Mouse (Mus musculus) cerebellum, adult 9-11 months (tissue): ENCODE measurements around the gene Coro2b.

Experiments used
- DNase-seq: peaks from one replicate; pipeline ENCODE4 v3.0.0; 2022

Gene Coro2b

DNA sequence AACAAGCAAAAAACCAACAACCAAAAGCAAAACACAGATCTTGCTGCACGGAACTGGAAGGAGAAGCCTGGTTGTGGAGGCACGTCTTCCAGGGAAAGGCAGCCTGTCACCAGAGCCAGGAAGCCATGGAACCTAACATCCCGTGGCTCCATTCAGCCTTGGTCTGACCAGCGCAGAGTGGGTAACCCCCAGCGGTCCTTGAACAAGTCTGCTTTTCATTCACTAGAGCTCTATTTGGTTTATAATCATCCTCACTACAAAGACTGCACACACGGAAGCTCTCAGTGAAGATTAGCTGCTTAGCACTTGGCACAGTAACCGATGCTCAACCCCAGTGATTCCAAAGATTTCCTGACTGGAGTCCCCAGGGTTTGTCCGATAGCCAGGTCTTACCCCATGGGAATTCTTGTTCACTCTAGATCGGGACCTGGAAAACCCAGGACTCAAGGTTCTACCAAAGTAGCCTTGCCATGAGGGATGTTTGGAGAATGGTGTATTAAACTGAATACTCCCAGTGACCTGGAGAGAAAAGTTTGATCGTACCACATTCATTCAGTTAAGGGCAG lies 154.2 kb downstream of the Coro2b start:
- DNase-seq: no peak

DNA sequence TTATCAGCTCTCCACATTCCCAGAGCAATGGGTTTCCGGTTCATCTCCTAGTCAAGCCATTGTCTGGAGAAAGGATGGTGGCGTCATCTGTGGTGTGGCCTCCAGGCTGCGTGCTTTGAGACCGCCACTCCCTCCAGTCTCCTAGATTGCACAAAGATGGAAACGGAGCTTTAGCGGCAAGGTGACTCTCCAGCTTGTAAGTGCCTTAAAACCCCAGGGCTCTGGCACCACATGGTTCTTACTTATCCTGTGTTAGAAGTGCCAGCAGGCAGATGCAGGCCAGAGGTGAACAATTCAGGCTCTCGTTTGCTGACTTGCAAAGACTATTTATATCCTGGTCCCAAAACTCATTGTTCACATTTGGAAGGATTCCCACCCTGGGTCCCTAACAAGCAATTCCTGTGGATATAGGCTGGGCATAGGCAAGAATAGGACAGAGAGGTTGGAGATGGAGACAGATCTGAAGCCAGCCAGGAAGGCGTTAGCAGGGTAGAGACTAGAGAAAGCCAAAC lies 155.4 kb downstream of the Coro2b start:
- DNase-seq: no peak

DNA sequence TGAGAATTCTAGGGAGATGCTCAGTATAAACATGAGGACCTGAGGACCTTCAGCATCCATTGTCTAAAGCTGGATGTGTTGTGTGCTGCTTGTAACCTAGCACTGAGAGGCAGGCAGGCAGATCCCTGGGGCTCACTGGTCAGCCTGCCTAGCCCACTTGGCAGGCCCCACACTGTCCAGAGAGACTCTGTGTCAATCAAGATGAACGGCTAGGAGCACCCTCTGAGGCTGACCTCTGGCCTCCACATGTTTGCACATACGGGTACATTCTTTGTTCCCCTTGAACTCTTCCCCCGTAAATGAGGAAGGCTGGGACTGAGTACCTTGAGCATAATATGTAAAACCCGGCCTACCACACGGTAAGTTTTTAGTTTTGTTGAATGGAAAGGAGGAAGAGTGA lies 156.5 kb downstream of the Coro2b start:
- DNase-seq: no peak

DNA sequence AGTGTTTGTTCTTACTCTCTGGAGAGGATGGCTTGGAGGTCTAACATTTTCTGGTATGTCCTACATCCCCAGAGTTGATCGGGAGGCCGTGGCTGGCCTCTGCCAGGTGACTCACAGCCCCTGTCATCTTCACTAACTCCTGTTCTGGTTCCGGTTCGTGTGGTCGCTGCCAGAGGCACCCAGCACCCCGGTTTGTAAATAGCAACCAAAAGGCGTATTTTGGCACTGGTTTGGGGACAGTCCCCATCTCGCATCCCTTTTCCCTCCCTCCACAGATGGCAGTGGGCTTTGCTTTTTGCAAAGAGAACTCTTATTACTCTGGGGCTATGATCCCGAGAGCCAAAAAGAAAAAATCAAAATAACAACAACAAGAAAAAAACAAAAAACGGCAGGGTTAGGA lies 158.9 kb downstream of the Coro2b start:
- DNase-seq: peak; percentile 11

DNA sequence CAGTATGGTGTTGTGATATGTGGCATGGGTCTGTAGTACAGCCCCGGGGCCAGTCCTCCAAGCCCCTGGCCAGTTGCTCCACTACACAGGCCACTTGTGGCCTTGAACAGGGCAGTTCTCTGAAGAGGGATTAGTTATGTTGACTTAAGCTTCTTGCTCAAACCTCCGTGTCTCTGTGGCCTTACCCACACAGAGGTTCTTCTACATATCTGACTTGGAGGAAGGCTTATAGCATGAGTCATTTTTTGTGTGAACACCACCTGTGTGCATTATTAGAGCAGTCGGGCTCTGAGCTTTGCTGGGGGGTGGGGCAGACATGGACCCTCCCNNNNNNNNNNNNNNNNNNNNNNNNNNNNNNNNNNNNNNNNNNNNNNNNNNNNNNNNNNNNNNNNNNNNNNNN lies 162.6 kb downstream of the Coro2b start:
- DNase-seq: peak; percentile 14

DNA sequence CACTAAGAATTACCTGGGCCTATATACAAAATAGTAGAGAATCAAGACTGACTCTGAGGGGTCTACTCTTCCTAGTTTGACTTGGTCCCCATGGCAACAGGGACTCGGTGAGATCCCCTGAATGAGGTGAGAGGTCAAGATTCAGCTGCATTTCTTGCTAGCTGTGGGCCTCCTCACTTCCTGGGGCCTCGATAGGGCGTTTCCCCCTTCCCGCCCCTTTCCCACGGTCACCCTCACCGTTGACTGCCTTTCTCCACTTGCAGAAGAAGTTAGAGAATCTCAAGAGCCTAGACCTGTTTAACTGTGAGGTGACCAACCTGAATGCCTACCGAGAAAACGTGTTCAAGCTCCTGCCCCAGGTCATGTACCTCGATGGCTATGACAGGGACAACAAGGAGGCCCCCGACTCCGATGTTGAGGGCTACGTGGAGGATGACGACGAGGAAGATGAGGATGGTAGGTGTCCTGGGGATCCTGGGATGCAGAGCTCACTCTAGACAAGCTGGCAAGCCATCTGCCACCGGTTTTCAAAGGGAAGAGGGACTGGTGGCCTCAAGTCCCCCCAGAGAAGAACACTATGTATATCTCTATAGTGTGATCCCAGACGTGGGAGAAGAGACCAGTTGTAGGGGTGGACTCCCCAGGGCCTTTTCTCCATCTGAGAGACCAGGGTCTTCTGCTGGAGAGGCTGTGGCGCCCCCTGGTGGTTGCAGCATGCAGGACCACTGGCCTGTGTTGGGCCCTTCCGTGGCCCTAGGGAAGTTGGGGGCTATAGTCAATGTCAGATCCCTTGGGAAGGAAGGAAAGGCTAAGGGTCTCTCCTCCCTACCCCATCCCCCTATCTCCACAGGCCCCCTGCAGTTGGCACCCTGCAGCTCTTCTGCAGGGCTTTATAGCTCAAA lies 163.4 kb downstream of the Coro2b start:
- DNase-seq: peak; percentile 74

DNA sequence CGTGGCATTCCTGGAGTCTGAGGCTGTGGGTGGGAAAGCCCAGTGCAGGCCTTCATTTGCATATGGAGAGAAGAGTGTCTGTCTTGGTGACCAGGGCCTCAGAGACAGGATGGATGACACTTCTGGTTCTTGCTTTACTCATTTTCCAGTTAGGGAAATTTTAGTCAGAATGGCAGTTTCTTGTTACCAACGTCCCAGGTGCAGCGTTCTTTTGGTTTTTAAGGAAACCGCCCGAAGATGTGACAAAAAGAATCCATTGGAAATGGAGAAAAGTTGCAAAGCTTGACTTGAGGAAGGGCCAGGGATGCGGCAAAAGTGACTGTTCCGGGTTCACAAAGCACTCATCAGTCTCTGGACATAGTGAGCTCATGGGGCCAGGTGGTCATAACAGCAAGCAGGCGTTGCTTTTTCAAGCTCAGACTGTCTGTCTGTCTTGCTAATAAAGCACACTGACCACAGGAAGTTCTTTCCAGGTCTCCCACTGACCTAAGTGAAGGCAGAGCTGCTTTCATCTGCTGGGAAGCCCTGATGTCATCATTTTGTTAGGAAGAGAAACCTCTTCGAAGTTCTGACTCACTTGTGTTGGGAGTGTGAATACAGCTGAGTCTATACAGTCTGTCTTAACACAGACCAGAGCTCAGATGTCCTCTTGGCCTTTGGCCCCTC lies 164.2 kb downstream of the Coro2b start:
- no peak for DNase-seq

DNA sequence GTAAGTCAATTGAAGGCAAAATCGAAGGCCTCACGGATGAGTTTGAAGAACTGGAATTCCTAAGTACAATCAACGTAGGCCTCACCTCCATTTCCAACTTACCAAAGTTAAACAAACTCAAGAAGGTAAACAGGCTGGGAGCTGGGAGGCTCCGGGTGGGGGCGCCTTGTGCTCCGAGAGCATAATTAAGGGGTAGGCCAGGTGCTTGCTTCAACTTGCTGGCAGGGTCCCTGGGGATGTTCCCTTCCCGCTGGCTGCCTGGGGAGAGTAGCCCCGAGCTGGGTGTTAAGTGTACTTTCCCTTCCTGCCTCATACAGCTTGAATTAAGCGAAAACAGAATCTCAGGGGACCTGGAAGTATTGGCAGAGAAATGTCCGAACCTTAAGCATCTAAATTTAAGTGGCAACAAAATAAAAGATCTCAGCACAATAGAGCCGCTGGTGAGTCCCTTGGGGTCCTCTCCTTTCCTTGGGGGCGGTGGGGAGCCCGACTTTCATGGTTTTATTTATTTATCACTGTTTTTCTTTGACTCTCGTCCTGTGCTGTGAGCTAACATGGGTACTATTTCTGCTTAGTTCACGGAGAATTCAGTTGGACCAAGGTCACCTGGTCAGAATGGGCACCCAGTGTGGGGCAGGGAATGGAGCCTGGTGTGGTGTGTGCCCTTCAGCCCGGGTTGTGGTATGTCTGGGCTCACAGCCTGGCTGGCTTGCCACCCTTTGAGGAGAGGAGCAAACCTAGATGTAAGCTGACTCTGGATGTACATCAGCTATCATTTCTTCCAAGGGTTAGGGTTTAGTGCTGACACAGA lies 164.9 kb downstream of the Coro2b start:
- DNase-seq: peak; percentile 42

DNA sequence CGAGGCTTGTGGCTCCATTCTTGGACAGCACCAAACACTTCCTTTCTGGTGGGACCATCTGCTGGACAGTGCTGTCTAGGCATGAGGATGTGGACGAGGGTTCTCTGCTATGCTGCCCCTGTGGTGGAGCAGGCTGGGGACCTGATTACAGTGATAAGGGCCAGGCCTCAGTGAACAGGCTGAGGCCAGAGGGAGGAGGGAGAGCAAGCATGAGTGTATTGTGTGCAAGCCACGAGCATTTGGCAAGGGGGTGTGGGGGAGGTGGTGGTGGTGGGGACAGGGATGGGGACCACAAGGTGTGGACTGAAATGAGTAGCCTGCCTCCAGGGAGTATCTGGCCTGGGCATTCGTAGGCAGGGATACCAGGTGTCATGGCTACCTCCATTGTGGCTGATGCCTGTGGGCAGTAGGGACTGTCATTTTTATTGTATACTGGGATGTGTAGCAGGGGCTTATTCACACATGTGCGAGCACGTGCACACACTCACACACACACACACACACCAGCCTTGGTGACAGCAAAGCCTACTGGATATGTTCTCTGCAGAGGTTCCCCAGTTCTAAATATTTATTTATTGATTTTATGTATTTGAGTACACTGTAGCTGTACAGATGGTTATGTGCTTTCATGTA lies 166.1 kb downstream of the Coro2b start:
- DNase-seq: peak; percentile 59

DNA sequence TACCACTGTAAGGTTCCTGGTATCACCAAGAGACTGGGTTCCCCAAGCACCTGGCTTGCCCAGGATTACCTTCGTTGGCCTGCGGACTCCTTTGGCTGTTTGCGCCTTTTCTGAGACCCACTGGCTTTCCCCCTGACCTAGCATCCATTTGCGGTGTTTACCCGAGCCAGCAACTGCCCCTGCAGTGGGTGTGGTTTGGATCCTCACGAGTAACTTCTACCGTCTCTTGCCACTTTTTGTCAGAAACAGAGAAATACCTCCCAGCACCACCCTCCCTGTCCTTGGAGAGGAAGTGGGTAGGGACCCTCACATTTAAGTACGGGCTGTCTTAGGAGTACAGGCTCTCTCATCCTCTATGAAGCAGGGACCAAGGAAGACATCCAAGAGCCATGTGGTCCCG lies 166.7 kb downstream of the Coro2b start:
- peak; percentile 36 for DNase-seq
